Mouse (Mus musculus) ES-E14 (cell line): ENCODE measurements at regions not wholly inside any gene's neighbourhood (a gene's known extent, or its start where the extent isn't known, plus 50 kb on each side); places are given as distances from the start of the nearest gene placed in this dataset.

Experiments used
- CHD2 ChIP-seq: IDR thresholded peaks from 2 replicates; pipeline ENCODE4 v1.6.1; 2014; ENCODE audit warnings: mild to moderate bottlenecking, low read depth, low read length, inconsistent platforms
- HCFC1 ChIP-seq: IDR thresholded peaks from 2 replicates; pipeline ENCODE4 v1.6.1; 2012; ENCODE audit warnings: low read length, inconsistent platforms, borderline replicate concordance; ENCODE audit not compliant: insufficient read depth
- MAFK ChIP-seq: IDR thresholded peaks from 2 replicates; pipeline ENCODE4 v1.6.1; 2014; ENCODE audit warnings: mild to moderate bottlenecking, low read depth, low read length, inconsistent platforms; ENCODE audit not compliant: insufficient read depth
- ZNF384 ChIP-seq: IDR thresholded peaks from 2 replicates; pipeline ENCODE4 v1.6.1; 2012; ENCODE audit warnings: low read depth, low read length, inconsistent platforms

DNA sequence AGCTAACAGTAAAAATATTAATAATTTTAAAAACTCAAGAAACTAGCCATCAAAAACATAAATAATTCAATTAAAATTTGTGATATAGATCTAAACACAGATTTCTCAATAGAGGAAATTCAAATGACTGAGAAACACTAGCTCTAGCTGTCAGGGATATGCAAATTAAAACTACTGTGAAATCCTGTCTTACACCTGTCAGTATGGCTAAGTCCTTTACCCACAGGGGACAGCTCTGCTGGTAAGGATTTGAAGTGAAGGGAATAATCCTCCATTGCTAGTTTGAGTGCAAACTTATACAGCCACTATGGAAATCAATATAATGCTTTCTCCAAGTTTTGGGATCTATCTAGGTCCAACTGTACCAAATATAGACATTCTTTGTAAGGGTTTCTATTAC, 373.0 kb upstream of the Kynu start:
- TF ChIP-seq CHD2 (no peak), MAFK (no peak), HCFC1 (no peak), ZNF384 (no peak)
